Mouse (Mus musculus): Measurements from ENCODE around the gene Nop58. TPM values are rescaled to one million over a fixed set of nuclear protein-coding genes. Genes with fewer than 3 reads are reported as not detected.

The Nop58 gene
- 191 and 194 TPM in 2 replicates for polyA plus RNA-seq (2015; fragmentation: Nextera tagmentation; extraction: Ambion mirVana)

GRCm38 (mm10) chr1:59684819-59685755 is at the start of gene Nop58:
Gene Nop58, plus strand, starts transcription at chr1:59684971.

GRCm38 (mm10) chr1:59670641-59671168 is 14.1 kb upstream of the Nop58 start, which contains the start of gene Sumo1:
Gene Sumo1, minus strand, starts transcription at chr1:59670834.

GRCm38 (mm10) chr1:59763164-59763768 is 78.5 kb downstream of the Nop58 start, which contains the start of gene Bmpr2:
Gene Bmpr2, plus strand, starts transcription at chr1:59763400.

Other genes with a start within 250 kb of the Nop58 start
- gene Fzd7, start 202.5 kb upstream of the Nop58 start, polyA plus RNA-seq (2015; fragmentation: Nextera tagmentation; extraction: Ambion mirVana), result 1.4 and 1.8 TPM in 2 replicates
- gene Gm973, start 168.7 kb upstream of the Nop58 start, polyA plus RNA-seq (2015; fragmentation: Nextera tagmentation; extraction: Ambion mirVana), result 0.29 and 2.0 TPM in 2 replicates
- 209 and 210 TPM in 2 replicates for gene Sumo1, start 14.1 kb upstream of the Nop58 start, polyA plus RNA-seq (2015; fragmentation: Nextera tagmentation; extraction: Ambion mirVana)
- 3.3 and 4.6 TPM in 2 replicates for gene Bmpr2, start 78.4 kb downstream of the Nop58 start, polyA plus RNA-seq (2015; fragmentation: Nextera tagmentation; extraction: Ambion mirVana)
- gene Fam117b, start 228.0 kb downstream of the Nop58 start, polyA plus RNA-seq (2015; fragmentation: Nextera tagmentation; extraction: Ambion mirVana), result 6.8 and 7.1 TPM in 2 replicates